Mouse (Mus musculus): ENCODE results near the gene Nos1ap.

Gene Nos1ap

DNA sequence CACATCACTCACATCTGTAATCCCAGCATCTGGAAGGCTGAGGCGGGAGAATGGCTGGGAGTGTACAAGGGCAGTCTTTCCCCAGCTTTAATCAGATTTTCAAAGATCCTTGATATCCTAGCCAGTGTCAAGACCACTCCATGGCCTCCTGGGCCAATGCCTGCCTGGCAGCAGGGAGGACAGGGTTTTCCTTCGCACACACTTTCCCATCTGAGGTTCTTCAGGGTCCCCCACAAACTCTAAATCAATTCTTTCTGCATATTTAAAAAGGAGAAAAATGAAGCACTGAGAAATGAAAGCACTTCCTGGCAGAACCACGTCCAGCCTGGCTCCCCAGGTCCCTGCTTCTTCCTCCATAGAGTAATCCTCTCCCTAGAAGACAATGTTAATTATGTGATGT lies 225.9 kb downstream of the Nos1ap start:
- DNase-seq (ENCODE audit: low spot score): no peak

DNA sequence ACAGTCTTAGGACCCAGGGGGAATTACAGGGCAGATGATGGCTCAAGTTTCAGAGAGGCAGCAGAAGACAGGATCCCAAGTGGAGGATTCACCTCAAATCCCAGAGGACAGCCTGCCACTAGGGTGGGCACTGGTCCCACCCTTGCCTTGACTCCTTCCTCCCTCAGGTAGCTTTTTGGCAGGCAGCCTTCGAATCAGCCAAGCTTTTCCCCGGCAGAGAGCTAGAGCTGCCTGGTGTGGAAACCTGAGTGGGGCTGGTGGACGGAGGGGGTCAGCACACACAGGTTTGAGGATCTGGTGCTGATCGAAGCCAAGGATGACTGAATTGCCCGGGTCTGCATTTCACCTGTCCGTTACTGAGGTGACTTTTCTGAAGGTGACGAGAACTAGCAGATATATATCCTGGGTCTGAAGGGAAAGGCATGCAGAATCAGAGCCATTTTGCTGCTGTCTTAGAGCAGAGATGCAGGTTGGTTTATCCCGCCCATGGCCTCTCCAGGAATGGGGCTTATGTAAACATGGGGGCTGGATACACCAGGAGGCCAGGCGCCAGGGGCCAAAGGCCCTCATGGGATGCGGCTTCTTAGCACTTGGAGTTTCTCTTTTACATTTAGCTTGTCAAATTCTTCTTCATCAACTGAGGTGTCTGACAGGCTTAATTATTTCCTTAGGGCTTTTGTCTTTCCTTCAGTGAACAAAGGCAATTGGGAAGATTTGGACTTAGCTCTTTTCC lies 229.3 kb downstream of the Nos1ap start:
- no peak for DNase-seq (ENCODE audit: low spot score)

DNA sequence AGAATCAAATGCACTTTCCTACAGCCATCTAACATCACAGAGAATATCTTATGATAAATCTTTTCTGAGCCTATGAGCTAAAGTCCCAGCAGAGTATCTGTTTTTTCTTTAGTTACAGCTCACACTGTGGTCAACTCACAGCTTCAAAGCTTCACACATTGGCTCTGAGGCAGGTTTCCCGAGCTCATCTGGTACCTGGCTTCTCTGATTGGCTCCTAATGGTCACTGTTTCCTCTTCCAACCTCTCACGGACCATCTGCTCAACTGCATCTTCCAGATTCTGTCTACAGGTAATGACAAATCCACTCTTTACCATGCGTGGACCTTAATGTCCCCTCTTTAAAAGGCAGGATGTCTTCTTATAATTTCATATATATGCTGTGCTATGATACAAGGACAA lies 236.3 kb downstream of the Nos1ap start:
- no peak for DNase-seq (ENCODE audit: low spot score)

DNA sequence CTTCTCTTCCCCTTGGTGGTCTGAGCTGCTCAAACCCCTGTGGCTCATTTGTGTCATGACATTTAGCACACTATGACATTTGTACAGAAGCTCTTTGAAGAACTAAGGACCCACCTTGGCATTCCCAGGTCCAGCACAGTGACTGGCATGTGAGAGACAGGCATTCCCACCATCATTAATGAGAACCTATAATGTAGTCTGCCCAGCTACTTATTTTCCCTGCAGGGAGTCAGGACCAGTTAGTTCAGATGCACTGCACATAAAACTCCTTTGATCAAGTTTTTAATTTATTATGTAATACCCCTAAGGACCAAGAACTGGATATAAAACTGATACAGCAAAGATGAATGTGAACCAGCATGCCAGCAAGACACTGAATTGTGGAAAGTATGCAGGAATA lies 238.6 kb downstream of the Nos1ap start:
- DNase-seq (ENCODE audit: low spot score): no peak

DNA sequence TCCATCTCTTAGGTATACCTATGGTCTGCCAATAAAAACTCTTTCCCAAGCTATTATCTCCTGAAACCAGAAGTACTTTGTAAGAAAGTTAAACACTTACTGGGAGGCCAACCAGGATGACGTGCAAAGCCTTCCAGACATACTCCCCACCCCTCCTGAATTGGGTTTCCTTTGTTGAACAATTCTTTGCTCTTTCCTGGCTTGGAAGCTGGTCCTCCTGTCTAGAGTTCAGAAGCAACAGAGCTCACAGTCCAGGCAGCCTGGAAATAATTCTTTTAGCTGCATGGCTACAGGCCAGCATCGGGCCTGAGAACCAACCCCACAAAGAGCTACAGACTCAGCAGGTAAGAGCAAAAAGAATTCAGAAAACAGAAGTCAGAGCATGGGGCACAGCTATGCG lies 243.4 kb downstream of the Nos1ap start:
- no peak for DNase-seq (ENCODE audit: low spot score)

DNA sequence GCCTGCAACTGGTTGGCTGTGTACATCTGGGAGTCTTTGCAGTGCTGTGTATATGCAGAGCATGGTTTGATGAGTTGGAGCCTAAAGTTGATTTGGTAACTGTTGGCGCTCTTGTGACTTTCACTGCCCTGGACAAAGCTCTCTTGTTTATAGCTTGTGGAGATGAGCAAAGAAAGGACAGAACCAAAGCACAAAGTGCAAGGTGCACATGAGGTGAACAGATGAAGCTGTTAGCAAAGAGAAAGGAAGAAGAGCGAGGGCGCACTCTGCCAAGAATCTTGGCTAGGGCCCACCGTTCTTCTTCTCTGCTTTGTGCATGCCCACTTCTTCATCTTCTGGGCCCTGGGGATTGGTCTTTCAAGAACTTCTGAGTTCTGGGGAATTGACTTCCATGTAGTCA lies 245.8 kb downstream of the Nos1ap start:
- DNase-seq (ENCODE audit: low spot score): no peak

DNA sequence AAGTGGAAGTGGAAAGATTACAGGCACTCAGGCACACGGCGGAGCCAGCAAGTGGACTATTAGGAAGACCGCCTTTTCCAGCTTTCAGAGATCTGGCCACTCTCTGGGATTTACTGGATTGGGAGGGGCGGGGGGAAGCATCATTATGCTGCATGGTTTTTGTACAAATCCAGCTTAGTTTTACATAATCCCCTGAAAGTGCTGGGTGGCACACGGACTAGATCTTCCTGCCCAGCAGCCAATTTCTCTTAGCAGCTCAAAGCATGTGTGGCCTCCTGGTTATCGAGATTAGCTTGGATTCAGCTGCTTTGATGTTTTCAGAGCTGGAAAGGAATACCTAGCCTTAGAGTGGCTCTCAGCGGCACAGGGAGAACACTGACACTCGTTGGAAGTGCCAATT lies 246.6 kb downstream of the Nos1ap start:
- no peak for DNase-seq (ENCODE audit: low spot score)

DNA sequence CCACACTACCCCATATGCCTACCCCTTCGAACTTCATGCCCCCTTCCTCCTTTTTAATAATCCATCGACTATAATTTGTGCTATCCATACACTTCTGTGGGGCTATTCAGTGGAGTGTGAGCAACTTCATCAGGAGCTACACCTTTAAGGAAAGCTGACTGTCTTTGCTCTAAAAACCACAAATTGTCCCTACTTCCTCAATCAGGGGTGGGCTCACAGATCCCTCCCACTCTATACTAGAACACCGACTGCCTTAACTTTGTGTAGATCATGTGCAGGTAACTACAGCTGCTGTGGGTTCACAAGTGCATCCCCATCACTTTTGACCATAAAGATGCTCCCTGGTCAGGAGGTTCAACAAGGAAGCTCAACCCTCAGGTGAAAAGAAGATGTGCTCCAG lies 249.7 kb downstream of the Nos1ap start:
- DNase-seq (ENCODE audit: low spot score): no peak

DNA sequence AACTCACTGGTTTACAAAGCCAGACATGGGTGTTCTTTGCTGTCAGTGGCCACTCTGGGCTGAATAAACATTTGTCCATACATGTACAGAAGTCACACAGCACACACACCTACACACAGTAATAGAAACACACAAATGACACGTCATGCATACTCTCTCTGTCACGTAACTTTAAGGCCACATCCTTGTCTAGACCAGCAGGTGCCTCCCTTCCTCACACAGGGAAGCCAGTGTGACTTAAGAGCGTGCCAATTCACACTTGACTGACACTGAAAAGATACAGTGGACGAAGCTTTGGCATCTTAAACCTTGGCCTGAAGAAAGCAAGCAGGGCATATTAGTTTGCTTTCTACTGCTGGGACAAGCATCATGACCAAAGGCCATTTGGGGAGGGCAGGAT lies 256.9 kb downstream of the Nos1ap start:
- DNase-seq (ENCODE audit: low spot score): no peak

DNA sequence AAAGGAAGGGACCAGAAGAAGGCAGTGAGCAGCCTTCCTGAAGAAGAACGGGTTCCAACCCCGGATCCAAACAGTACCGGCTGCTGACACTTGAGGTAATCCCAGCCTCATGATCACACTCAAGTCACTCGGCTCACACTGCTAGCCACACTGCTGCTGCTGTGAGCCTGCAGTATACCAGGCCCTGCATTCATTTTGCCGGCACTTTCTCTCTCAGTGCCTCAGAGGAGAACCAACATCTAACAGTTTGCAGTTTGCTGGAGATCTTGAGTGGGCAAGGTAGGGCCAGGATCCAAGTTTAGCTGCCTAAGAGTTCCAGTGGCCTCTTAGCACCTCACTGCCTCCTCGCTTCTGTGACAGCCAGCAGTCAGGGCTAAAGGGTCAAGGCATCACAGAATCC lies 257.7 kb downstream of the Nos1ap start:
- DNase-seq (ENCODE audit: low spot score): no peak

DNA sequence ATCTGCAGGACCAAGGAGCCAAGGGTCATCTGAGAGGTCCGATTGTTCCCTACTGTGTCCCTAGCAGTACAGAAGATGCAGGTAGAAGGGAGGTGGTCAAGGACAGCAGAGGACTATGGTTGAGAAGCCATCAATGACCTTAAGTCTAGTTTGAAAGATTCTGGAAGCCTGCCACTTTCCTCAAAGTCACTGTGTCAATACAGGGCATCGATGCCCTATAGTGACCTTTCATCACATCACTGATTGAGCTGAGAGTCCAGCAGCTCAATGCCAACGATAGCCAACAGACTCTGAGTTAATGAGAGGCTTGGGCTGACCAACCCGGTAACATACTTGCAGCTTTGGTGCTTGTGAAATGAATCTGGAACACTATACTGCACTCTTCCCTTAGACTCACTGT lies 264.4 kb downstream of the Nos1ap start:
- DNase-seq (ENCODE audit: low spot score): no peak

DNA sequence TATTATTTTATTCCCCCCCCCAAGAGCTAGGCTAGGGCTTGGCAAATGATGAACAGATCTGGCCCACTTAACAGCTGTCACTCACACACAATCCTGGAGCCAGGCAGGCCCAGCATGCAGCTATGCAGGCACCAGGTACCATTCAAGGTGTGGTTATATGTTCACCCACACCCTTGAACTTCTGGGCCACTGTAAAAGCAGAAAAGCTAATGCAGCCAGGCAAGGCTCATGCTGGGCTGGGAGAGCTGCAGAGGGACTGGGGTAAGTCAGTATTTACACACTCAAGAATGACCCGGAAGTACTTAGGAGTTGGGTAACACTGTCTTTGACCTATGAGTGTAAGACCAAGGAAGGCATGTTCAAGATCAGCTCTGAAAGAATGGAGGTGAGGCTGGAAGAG lies 265.3 kb downstream of the Nos1ap start:
- no peak for DNase-seq (ENCODE audit: low spot score)

DNA sequence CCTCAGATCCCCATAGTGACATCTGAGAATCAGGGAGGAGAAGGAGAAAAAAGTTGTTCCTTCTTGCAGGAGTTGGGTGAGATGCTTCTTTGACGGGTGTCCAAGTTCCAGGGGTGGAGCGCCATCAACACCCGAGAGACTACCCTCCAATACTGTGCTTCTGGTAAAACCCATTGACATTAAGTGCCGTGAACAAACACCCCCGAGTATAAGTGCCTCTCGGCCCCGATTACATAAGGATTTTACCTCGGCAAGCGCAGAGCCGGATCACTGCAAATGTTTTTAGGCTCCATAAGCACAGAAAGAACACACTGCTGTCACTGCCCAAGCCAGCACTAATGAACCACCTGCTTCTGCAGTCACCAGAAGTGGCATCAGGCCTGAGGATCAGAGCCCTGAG lies 266.7 kb downstream of the Nos1ap start:
- DNase-seq (ENCODE audit: low spot score): no peak

DNA sequence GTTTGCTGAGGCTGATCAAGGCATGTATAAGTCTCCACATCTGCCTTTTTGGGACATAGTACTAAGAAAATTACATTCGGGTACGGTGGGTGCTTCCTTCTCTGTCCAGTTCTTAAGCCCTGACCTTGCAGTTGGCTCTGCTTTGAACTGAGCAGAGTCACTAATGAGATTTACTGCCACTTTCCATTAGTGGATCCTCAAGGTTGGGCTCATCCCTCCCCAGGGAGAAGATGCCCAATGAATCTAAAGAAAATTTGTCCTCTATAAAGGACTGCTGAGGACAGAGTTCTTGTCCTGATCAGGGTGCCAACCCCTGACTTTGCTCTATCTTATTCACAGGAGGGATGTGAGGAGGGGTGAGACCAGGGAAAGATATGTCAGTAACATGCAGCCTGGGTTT lies 267.6 kb downstream of the Nos1ap start:
- DNase-seq (ENCODE audit: low spot score): no peak

DNA sequence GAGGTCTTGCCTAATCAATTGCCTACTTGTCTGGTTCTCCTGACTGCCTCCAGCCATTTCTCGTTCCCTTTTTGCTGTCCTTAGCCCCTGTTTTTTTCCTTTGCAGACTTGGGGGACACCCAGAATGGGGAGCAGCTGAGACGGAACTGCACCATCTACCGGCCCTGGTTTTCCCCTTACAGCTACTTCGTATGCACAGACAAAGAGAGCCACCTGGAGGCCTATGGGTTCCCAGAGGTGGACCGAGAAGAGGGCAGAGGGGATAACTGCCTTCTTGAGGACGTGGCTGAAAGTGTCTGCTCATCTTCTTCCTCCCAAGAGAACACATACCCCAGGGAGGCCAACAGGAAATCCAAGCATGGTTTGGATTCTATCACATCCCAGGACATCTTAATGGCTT lies 278.2 kb downstream of the Nos1ap start:
- no peak for DNase-seq (ENCODE audit: low spot score)

DNA sequence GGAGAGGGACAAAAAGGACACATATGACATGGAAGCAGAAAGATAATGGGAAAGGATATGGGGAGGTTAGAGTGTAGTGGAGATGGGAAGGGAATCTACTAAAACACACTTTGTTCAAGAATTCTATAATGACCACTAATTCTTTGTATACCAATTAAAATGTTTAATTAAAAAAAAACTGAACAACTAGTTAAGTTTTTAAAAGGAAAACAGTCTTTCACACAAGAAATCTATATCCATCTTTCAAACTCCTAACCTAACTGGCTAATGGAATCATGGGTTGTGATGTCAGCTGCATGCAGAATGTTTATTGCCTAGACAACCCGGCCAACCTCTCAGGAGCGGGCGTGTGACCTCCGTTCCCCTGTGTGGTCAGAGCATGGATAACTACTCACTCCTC lies 281.2 kb downstream of the Nos1ap start, which contains the start of gene Spata46:
Gene Spata46 (plus strand): TSS at position 301 of the 400 bp plus-strand sequence.
- DNase-seq (ENCODE audit: low spot score): no peak

DNA sequence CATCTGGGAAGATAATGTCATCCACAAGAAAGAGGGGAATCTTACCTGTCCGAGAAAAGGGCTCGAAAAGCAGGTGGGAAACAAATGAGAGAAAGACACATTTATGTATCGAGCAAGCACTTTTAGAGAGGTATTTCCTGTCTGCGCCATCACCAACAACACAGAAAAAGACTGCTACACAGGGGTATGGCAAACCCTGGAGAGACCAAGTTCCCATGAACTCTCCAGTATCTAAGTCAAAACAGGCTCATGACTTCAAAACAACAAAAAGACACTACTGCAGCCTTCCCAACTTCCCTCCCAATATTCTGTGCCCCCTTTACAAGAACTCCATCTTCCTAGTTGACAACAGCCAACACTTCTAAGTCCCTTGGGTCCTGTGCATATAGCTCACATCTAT lies 283.4 kb downstream of the Nos1ap start, which contains the start of gene Gm7694:
Gene Gm7694 (minus strand): TSS at position 101 of the 400 bp plus-strand sequence.
- no peak for DNase-seq (ENCODE audit: low spot score)

DNA sequence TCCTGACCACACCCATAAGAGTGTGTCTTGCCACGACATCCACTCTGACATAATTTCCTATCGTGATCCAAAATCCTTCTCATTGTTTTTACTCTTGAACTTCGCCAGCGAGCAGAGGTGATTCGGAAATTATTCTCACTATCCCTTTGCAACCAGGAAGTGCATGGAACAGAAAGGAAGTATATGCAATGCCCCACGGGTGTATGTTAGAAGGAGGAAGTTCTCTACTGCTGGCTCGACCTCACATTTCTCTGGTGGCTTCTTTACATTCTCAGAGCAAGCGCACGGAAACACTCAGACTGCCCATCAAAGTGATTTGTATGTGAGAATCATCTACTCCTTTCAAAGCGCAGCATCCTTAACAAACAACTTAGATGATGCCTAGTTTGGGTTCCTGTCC lies 284.7 kb downstream of the Nos1ap start:
- DNase-seq (ENCODE audit: low spot score): no peak

DNA sequence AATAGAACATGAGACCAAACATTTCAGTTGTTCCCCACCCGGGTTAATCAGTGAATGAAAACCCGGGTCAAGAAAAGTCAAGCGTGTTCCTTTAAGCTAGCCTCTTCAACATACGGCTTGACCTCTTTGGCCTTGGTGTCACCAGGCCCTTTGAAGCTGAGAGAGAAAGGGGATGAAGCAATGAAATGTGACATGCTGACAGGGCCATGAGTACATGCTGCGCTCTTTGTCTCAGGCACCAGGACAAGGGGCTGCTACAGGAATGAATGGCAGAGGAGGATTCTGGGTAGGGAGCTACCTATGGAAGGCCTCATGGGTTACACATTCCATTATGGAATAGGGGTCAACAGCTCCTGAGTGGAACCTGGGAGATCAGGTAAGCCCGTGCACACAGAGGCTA lies 286.6 kb downstream of the Nos1ap start:
- DNase-seq (ENCODE audit: low spot score): no peak

DNA sequence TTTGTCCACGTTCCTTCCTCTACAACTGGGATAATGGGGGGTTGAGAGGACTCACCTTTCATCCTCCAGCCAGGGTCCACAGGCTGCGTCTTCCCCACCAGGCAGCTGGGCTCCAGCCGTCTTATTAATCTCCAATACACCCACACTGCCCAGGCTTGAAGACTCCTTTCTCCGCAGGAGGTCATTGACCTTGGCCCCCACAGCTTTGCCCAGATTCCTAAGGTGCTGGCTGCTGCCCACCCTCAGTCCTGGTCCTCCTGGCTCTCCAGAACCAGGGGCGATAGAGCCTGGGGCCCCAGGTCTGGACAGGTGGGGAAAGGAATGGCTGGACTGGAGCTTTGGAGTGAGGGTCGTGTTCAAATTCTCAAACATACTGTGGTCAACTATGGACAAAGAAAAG lies 287.2 kb downstream of the Nos1ap start:
- no peak for DNase-seq (ENCODE audit: low spot score)

DNA sequence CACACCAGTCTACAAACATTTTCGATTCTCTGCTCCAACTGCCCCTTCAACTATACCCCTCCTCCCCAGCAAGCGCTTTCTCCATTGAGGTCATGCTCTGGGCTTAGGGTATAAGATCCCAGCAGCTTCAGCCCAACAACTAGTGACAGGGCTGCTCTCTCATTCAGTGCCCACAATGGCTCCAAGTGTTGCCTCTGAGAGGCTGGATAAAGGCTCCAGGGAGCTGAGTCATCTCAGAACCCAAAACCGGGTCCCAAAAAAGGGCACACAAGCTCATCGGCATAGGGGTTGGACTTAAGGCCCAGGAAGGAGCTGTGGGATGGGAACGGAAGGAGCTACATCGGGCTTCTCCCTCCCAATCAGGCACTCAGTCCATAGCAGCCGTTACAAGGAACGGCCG lies 288.0 kb downstream of the Nos1ap start:
- no peak for DNase-seq (ENCODE audit: low spot score)

DNA sequence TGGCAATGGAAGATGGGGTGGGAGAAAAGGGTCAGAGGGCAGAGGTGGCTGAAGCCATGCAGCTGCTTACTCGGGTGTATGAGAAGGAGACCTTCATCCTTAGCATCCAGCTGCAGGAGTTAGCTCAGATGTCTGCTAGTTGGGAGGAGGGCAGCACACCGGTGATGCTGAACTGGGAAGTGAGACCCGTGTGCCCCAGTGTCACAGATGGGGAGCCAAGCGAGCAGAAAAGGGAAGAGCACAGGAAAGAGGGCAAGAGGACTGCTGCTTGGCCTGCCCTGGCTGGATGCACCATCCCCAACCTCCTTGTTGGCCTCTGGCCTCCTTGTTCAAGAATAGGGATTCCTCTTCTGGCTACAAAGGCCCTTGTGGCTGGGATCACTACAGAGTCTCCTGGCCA lies 290.2 kb downstream of the Nos1ap start:
- no peak for DNase-seq (ENCODE audit: low spot score)

DNA sequence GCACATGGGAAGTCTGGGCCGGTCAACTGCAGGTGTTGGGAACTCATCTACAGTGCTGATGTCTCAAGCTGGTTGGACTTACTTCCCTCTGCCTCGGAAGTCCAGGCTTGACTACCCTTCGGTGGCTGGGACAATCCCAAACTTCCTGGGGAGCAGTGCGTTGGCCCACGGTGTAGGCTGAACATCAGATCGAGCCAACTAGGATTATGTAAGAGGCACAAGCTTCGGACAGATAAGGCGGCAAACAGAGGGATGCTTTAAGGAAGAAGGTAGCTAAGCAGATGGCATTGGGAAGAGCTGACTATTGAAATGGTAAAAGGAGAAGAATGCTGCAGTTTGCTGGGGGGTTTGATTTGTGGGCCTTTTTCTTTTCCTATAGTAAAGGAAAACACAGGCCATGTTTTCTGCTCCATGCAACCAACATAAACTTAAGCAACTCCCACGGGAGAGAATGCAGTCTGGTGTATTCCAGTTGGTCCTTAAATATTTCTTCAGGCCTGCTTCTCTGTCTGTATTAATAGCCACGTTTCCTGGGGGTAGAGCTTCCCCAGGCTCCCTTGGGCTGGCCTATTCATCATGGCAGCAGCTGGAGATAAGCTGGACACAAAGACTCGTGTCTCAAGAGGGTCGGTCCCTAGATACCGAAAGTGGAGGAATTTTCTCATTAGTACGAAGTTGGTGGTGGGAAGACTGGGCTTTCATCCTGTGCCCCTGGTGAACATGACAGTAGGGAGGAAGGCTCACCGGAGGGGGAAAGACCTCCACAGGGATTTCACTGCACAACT lies 294.7 kb downstream of the Nos1ap start:
- no peak for DNase-seq (ENCODE audit: low spot score)

DNA sequence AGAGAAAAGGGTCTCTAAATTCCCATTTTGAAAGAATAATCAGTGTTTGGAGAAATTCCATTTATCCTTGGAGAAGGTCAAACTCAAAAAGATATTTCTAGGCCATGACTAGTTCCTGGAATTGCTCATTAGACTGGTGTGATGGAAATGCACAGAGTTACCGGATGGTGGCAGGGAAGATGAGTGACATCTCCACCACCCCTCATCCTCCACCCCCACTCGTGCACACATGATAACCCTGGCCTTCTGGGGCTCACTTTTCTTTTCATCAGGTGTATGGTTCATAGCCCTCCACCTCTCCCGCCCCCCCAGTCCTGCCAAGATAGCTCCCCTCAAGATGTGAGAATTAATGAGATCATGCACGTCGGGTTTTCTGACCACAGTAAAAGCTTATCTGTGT lies 296.4 kb downstream of the Nos1ap start:
- DNase-seq (ENCODE audit: low spot score): no peak
